Mouse (Mus musculus) c-Kit-positive CD71-negative TER-119-negative erythroid progenitor cells, embryonic 14.5 days (primary cell): ENCODE measurements at regions not wholly inside any gene's neighbourhood (a gene's known extent, or its start where the extent isn't known, plus 50 kb on each side); places are given as distances from the start of the nearest gene placed in this dataset.

ENCODE experiments used
- DNase-seq: peaks from one replicate; pipeline ENCODE4 v3.0.0-alpha.2; 2013; ENCODE audit warnings: low read depth

GRCm38 (mm10) chr13:102583984-102584645 lies 109.2 kb upstream of the Cd180 start:
- DNase-seq: no peak

DNA sequence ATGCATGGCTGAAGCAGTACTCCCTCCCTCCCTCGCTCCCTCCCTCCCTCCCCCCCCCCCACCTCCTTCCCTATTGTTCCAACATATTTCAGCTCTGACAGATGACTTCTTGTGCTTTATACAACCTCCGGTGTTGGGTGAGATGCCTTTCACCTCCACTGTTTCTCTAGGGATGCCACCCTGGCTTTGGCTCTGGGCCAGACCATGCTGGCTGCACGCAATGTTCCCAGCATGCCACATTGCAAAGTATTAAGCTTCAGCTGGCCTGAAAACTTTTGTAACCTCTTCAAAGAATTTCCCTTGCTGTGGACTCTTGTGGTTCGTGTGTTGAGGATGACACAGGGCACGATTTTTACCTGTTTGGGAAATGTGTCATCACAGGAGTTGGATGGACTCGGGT lies 107.1 kb upstream of the Cd180 start:
- no peak for DNase-seq

DNA sequence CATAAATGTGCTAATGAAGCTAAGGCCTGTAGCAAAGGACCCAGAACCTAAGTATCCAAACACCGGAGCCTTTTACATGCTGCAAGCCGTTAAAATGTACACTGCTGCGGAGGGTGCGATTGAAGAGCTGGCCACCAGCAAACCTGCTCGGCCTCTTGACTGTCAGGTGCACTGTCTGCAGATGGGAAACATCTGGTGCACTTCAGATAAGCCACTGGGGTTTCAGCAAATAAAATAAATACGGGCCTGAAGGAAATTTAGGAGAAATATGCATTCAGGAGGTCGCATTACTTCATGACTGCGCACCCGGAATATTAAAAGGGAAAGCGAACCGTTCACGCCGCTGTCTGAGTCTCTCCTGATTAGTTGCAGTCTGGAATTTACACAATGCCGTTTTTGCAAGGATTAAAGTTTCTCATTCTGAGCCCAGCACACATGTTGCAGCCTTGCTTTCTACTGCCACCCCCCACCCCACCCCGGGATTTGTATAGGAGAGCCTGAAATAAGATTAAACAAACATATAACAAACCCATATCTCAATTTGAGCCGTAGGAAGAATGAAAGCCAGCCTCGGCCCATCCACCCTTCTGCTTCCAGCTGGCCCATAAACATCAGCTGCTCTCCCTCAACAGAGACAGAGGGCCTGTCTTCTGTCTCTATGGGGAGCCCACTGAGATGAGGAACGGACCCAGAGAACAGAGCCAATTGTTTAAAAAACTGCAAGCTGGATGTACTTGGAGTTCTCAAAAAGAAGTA lies 103.5 kb upstream of the Cd180 start:
- no peak for DNase-seq

GRCm38 (mm10) chr13:102591803-102592537 lies 101.4 kb upstream of the Cd180 start:
- DNase-seq: no peak

GRCm38 (mm10) chr13:102593405-102594200 lies 99.8 kb upstream of the Cd180 start:
- no peak for DNase-seq

DNA sequence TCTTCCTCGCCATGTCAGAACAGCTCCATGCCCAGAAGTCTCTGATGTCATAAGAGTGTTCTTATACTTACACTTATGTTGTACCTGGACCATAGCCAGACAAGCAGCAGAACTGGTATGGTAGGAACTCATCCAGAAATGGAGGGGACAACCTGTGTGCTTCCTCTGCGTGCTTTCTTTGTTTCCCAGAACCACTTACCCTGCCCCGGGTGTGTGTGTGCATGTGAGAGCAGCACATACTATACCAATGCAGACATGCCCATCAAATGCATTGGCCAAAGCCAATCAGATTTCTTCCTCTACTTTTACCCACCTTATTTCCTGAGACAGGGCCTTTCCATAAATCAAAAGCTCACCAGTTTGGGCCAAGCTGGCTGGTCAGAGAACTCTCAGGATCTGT lies 99.2 kb upstream of the Cd180 start:
- no peak for DNase-seq

GRCm38 (mm10) chr13:102595602-102596001 lies 97.8 kb upstream of the Cd180 start:
- no peak for DNase-seq

GRCm38 (mm10) chr13:102596101-102596500 lies 97.3 kb upstream of the Cd180 start:
- no peak for DNase-seq

GRCm38 (mm10) chr13:102598181-102598580 lies 95.2 kb upstream of the Cd180 start:
- no peak for DNase-seq

DNA sequence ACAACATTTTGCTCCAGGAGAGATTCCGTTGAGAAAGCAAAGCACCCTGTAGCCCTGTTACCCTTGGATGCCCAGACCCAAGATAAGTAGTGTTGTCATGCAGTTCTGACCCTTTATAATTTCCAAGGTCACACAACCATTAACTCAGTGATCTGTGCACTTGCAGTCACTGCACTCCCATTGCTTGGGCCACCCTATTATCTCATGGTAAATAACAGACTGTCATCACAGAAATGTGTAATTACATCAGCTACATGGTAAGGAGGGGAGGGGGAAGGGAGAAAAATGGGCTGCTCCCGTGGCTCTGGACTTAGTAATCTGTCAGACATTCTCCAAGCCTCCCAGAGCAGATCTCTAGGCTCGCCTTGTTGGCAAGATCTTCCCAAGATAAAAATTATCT lies 93.8 kb upstream of the Cd180 start:
- DNase-seq: no peak

- DNase-seq: no peak
These were observed 93.3 kb upstream of the Cd180 start for GRCm38 (mm10) chr13:102600026-102600425.

- DNase-seq: no peak
These were observed 68.9 kb upstream of the Cd180 start for GRCm38 (mm10) chr13:102624461-102624860.

GRCm38 (mm10) chr13:102625171-102625835 lies 68.1 kb upstream of the Cd180 start:
- DNase-seq: no peak

DNA sequence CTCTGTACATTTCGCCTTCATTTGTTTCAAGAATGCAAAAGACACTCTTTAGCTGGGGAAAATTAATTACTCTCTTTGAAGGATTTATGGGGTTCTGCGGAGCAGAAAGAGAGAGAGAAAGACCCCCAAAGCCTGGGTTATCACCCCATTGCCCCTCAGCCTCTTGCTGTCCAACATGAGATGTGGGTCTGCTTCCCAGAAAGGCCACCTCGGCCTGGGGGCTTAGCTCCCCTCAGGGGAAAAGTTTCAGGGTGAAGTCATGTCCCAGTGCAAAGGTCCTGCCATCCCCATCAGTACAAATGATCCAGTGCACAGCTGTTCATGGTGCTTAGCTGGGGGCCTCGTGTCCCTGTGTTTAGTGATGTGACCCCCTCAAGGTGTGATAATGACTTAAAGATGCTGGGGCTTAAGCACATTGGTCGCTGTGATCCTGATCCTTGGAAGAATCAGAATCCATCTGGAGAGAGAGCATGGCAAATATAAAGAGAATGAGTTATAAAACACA lies 67.5 kb upstream of the Cd180 start:
- DNase-seq: no peak

DNA sequence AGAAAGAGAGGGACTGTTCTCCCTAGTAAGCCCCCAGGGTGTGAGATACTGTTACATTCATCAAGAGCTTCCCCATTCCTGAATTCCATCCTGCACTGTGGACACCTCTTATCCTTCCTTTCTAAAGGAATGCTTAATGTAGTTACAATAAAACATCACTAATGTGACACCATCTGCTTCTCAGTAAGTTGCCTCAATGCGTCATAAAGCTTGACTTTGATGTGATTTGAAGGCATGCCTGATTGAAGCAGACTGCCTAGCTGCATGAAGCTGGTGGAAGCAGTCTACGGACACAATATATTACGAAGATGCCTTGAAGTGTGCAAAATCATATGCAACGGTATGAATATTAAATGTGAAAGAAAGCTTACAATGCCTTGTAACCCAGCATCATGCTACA lies 65.6 kb upstream of the Cd180 start:
- no peak for DNase-seq

DNA sequence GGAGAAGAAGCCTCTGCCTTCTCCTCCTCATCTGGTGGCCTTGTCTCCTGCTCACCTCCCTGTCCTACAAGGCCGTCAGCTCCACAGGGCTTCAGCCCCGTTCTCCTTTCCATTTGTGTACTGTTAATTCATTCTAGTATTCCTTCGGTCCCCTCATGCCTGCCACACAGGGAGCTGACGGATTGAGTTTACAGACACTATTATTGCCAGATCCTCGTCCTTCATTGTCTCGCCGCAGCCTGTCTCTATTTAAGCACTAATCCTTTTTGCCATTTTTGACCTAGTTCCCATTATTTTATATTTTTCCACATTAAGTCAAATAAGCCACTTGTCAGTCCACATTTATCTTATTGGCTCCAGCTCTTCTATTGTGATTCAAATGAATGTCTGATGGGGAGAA lies 64.2 kb upstream of the Cd180 start:
- no peak for DNase-seq

DNA sequence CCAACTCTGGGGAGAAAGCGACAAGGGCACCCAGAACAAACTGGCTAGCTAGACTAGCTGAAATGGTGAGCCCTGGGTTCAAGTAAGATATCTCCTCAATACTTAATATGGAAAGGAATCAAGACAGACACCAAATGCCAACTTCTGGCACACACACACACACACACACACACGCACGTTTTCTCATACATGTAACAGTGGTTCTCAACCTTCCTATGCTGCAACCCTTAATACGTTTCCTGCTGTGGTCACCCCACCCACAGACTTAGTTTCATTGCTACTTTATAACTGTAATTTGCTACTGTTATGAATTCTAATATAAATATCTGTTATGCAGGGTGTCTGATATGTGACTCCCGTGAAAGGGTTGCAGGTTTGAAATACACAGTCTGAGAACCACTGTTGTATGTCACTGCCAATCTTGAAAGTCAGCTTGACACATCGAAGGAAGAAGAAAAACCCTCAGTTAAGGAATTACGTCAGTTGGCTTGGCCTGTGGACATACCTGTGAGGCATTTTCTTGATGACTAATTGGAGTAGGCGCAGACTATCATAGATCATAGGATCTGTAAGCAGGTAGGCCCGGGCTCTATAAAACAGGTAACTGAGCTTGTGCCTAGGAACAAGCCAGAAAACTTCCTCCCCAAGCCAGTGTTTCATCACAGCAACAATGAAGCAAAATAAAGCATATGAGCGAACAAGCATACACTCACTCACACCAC lies 59.0 kb upstream of the Cd180 start:
- no peak for DNase-seq

DNA sequence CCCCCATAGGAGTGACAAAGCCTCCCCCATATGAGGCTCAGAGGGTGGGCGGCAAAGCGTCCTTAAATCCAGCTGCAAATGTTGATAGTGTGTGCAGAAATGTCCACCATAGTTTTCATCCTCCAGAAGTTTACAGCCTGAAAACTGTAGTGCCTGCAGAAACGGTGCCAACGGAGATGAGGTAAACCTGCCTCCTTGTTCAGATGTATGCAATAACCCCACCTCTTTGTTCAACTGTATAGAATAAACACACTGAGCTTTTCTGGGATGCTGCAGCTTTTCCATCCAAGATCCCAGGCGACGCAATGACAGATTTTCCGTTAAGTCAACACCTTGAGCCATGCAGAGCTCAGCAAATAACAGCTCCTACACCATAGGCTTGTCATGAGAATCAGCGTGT lies 57.3 kb upstream of the Cd180 start:
- no peak for DNase-seq

- DNase-seq: no peak
These were observed 56.3 kb upstream of the Cd180 start for GRCm38 (mm10) chr13:102637059-102637458.

DNA sequence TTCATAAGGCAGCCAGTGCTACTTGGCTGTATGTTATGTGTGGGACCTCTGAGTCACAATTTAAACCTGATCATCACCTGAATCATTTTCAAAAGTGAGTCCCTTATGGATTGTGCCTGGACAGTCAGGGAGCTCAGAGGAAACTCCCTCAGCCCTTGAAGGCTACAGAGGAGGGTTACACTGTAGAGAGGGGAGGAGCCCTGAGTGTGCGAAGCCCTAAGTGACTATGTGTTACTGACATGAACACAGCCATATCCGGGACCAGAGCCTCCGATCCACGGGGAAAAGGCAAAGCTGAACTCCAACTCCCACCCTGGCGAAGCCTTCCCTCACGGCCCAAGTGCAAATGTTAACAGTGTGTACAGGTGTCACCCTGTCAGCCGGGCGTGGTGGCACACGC lies 53.7 kb upstream of the Cd180 start:
- DNase-seq: no peak

DNA sequence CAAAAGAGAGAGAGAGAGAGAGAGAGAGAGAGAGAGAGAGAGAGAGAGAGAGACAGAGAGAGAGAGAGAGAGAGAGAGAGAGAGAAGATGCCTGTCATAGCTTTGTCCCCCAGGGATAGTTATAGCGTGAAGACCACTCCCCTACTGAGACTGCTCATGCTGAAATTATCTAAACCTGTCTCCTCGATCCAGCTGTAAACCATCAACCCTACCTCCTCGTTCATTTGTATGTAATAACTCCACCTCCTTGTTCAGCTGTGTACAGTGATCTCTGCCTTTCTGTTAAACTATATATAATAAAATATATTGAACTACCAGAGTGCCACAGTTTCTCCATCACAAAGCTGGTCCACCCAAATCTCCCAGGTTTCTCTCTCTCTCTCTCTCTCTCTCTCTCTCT lies 53.2 kb upstream of the Cd180 start:
- DNase-seq: no peak
